Mouse (Mus musculus): ENCODE measurements around the gene Fam126a. TPM values are rescaled to one million over a fixed set of nuclear protein-coding genes. Genes with fewer than 3 reads are reported as not detected.

Gene Fam126a
- total RNA-seq, 1 experiment: 10.7 TPM

DNA sequence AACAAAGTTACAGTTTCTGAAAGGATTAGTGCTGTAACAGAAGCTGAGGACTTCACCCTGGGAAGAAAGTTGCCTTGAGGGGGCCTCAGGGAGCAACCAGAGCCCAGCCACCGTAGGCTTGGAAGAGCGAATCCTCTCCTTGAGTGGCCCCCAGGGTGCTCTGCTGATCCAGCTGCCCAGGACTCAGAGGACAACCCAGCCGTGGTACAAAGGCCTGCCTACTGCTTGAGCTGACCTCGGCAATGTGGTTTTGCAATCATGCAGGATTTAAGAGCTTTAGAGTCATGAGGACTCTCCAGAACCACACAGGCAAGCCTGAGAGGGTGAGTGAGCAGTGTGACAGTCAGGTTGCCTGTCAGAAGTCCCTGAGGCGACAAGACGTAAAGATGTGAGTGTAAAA lies 41.5 kb upstream of the Fam126a start:
- TF ChIP-seq HCFC1 (IDR thresholded peaks at IDR 0.05; ENCODE audit: borderline replicate concordance, insufficient read depth, low read length): no peak
- peaks cover 0 to 2% of the 10 kb centered on the region in 2 experiments; a peak in 1 of 4 replicates for H3K4me1 ChIP-seq (ENCODE audit: control insufficient read depth in 2 of 2, insufficient read depth in 2 of 2, low read length in 2 of 2, poor library complexity in 1 of 2)
- no peak overlapping the region for H3K27ac ChIP-seq (ENCODE audit: insufficient read depth, low read depth, low read length, poor library complexity, severe bottlenecking)
- H3K9me3 ChIP-seq (ENCODE audit: control insufficient read depth, insufficient read depth, low read depth, low read length): no peaks in the 10 kb centered on the region
- in situ Hi-C loops (cut with MboI; ENCODE audit: low sequenced_read_pairs in 2 of 2, unreplicated experiment in 2 of 2): no loop called here
- no peak overlapping the region for H3K4me3 ChIP-seq (ENCODE audit: insufficient read depth in 1 of 2, low read depth in 1 of 2, low read length in 2 of 2, poor library complexity in 1 of 2, severe bottlenecking in 1 of 2)
- H3K9ac ChIP-seq (ENCODE audit: insufficient read depth, low read depth, low read length, poor library complexity, severe bottlenecking): no peak overlapping the region
- DNase-seq (ENCODE audit: low read depth, low spot score): no peak
- no peaks in the 10 kb centered on the region for H3K36me3 ChIP-seq (ENCODE audit: control insufficient read depth, insufficient read depth, low read length, poor library complexity, severe bottlenecking)

DNA sequence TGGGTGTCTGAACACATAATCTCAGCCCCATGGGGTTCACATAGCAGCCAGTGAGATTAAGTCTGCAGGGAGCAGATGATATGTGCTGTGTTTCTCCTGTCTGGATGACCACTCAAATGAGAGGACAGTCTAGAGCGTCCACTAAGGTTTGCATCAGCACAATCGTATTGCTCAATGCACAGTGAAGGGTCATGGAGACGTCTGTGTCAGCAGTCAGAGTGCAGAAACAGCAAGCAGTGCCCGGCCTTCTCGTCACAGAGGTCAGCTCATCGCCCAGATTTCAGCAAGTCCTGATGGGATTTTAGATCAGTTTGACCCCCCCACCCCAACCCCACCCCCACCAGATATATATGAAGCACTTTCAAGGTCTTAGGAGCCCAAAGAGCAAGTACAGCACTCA lies 38.5 kb upstream of the Fam126a start:
- Histone ChIP-seq H3K36me3 (ENCODE audit: control insufficient read depth, insufficient read depth, low read length, poor library complexity, severe bottlenecking) (no peaks in the 10 kb centered on the region), H3K4me3 (ENCODE audit: insufficient read depth in 1 of 2, low read depth in 1 of 2, low read length in 2 of 2, poor library complexity in 1 of 2, severe bottlenecking in 1 of 2) (no peak overlapping the region), H3K4me1 (ENCODE audit: control insufficient read depth in 2 of 2, insufficient read depth in 2 of 2, low read length in 2 of 2, poor library complexity in 1 of 2) (peaks cover 0 to 5% of the 10 kb centered on the region in 2 experiments; a peak in 1 of 4 replicates), H3K27ac (ENCODE audit: insufficient read depth, low read depth, low read length, poor library complexity, severe bottlenecking) (no peak overlapping the region), H3K9me3 (ENCODE audit: control insufficient read depth, insufficient read depth, low read depth, low read length) (no peaks in the 10 kb centered on the region), H3K9ac (ENCODE audit: insufficient read depth, low read depth, low read length, poor library complexity, severe bottlenecking) (no peak overlapping the region)
- no peak for DNase-seq (ENCODE audit: low read depth, low spot score)
- TF ChIP-seq MAFK (IDR thresholded peaks at IDR 0.05; ENCODE audit: insufficient read depth, low read depth, low read length): no peak
- no peak for TF ChIP-seq CHD2 (IDR thresholded peaks at IDR 0.05; ENCODE audit: low read depth, low read length)
- no peak for TF ChIP-seq ZNF384 (IDR thresholded peaks at IDR 0.05; ENCODE audit: low read depth, low read length)
- TF ChIP-seq HCFC1 (IDR thresholded peaks at IDR 0.05; ENCODE audit: borderline replicate concordance, insufficient read depth, low read length): no peak
- no peak for TF ChIP-seq ZC3H11A (IDR thresholded peaks at IDR 0.05; ENCODE audit: borderline replicate concordance, low read depth, low read length)
- in situ Hi-C loops (cut with MboI; ENCODE audit: low sequenced_read_pairs in 2 of 2, unreplicated experiment in 2 of 2): no loop called here

DNA sequence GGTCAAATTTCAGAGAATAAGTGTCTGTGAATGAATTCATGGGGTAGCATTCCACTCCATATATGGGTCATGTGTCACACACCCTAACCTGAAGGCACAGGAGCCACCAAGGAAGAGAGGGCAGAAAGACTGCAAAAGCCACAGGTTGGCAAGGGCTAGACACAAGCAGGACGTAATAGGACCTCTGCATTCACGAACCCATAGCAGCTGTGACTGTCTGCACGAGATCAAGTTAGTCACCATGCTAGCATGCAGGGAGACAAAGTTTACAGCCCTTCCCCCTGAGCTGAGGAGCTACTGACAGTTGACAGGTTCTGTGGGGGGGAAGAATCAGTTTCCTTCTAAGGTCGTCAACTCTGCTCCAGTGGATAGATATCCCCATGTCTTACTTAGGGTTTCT lies 33.1 kb upstream of the Fam126a start:
- TF ChIP-seq CHD2 (IDR thresholded peaks at IDR 0.05; ENCODE audit: low read depth, low read length) (no peak), ZC3H11A (IDR thresholded peaks at IDR 0.05; ENCODE audit: borderline replicate concordance, low read depth, low read length) (no peak), MAFK (IDR thresholded peaks at IDR 0.05; ENCODE audit: insufficient read depth, low read depth, low read length) (no peak), HCFC1 (IDR thresholded peaks at IDR 0.05; ENCODE audit: borderline replicate concordance, insufficient read depth, low read length) (no peak), ZNF384 (IDR thresholded peaks at IDR 0.05; ENCODE audit: low read depth, low read length) (no peak)
- peaks cover 0 to 5% of the 10 kb centered on the region in 2 experiments; a peak in 1 of 4 replicates for H3K4me1 ChIP-seq (ENCODE audit: control insufficient read depth in 2 of 2, insufficient read depth in 2 of 2, low read length in 2 of 2, poor library complexity in 1 of 2)
- H3K9ac ChIP-seq (ENCODE audit: insufficient read depth, low read depth, low read length, poor library complexity, severe bottlenecking): no peak overlapping the region
- no peaks in the 10 kb centered on the region for H3K36me3 ChIP-seq (ENCODE audit: control insufficient read depth, insufficient read depth, low read length, poor library complexity, severe bottlenecking)
- in situ Hi-C loops (cut with MboI; ENCODE audit: low sequenced_read_pairs in 2 of 2, unreplicated experiment in 2 of 2): no loop called here
- H3K4me3 ChIP-seq (ENCODE audit: insufficient read depth in 1 of 2, low read depth in 1 of 2, low read length in 2 of 2, poor library complexity in 1 of 2, severe bottlenecking in 1 of 2): no peak overlapping the region
- no peak overlapping the region for H3K27ac ChIP-seq (ENCODE audit: insufficient read depth, low read depth, low read length, poor library complexity, severe bottlenecking)
- H3K9me3 ChIP-seq (ENCODE audit: control insufficient read depth, insufficient read depth, low read depth, low read length): no peaks in the 10 kb centered on the region
- no peak for DNase-seq (ENCODE audit: low read depth, low spot score)

DNA sequence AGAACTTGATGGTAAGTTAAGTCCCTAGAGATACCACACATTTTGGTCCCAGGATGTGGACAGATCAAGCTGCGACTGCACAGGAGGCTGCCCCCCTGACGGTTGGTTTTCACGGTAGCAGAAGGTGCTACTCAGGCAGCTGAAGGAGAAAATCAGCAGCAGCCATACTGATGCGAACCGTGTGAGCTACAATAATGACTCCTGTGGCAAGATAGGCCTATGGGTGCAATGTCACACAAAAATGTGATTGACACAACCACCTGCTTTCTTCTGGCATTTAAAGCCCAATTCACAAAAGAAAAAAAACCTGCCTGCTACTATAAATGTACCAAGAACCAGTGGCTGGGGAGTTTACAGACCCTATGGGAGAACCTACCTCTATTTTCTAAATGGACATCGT lies 32.5 kb upstream of the Fam126a start:
- in situ Hi-C loops (cut with MboI; ENCODE audit: low sequenced_read_pairs in 2 of 2, unreplicated experiment in 2 of 2): no loop called here
- H3K9ac ChIP-seq (ENCODE audit: insufficient read depth, low read depth, low read length, poor library complexity, severe bottlenecking): no peak overlapping the region
- H3K9me3 ChIP-seq (ENCODE audit: control insufficient read depth, insufficient read depth, low read depth, low read length): no peaks in the 10 kb centered on the region
- no peaks in the 10 kb centered on the region for H3K36me3 ChIP-seq (ENCODE audit: control insufficient read depth, insufficient read depth, low read length, poor library complexity, severe bottlenecking)
- H3K4me3 ChIP-seq (ENCODE audit: insufficient read depth in 1 of 2, low read depth in 1 of 2, low read length in 2 of 2, poor library complexity in 1 of 2, severe bottlenecking in 1 of 2): no peak overlapping the region
- peaks cover 0 to 5% of the 10 kb centered on the region in 2 experiments; a peak in 1 of 4 replicates for H3K4me1 ChIP-seq (ENCODE audit: control insufficient read depth in 2 of 2, insufficient read depth in 2 of 2, low read length in 2 of 2, poor library complexity in 1 of 2)
- no peak for DNase-seq (ENCODE audit: low read depth, low spot score)
- no peak overlapping the region for H3K27ac ChIP-seq (ENCODE audit: insufficient read depth, low read depth, low read length, poor library complexity, severe bottlenecking)
- TF ChIP-seq ZNF384 (IDR thresholded peaks at IDR 0.05; ENCODE audit: low read depth, low read length) (no peak), HCFC1 (IDR thresholded peaks at IDR 0.05; ENCODE audit: borderline replicate concordance, insufficient read depth, low read length) (no peak), CHD2 (IDR thresholded peaks at IDR 0.05; ENCODE audit: low read depth, low read length) (no peak), MAFK (IDR thresholded peaks at IDR 0.05; ENCODE audit: insufficient read depth, low read depth, low read length) (no peak), ZC3H11A (IDR thresholded peaks at IDR 0.05; ENCODE audit: borderline replicate concordance, low read depth, low read length) (no peak)

DNA sequence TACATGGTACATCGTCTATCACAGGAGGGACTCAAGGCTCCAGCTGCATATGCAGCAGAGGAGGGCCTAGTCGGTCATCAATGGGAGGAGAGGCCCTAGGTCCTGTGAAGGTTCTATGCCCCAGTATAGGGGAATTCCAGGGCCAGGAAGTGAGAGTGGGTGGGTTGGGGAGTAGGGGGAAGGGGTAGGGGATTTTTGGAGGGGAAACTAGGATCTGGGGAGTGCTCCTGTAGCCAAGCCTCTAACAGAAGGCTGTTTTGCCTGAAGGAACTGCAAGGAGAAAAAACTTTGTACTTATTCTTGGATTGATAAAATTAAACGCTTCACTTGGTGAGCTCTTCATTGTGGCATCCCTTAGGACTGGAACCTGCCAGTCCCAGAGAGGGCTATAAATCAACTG lies 30.5 kb upstream of the Fam126a start:
- Histone ChIP-seq H3K4me1 (ENCODE audit: control insufficient read depth in 2 of 2, insufficient read depth in 2 of 2, low read length in 2 of 2, poor library complexity in 1 of 2) (peaks cover 0 to 5% of the 10 kb centered on the region in 2 experiments; a peak in 1 of 4 replicates), H3K36me3 (ENCODE audit: control insufficient read depth, insufficient read depth, low read length, poor library complexity, severe bottlenecking) (no peaks in the 10 kb centered on the region), H3K9me3 (ENCODE audit: control insufficient read depth, insufficient read depth, low read depth, low read length) (no peaks in the 10 kb centered on the region), H3K4me3 (ENCODE audit: insufficient read depth in 1 of 2, low read depth in 1 of 2, low read length in 2 of 2, poor library complexity in 1 of 2, severe bottlenecking in 1 of 2) (no peak overlapping the region), H3K9ac (ENCODE audit: insufficient read depth, low read depth, low read length, poor library complexity, severe bottlenecking) (no peak overlapping the region), H3K27ac (ENCODE audit: insufficient read depth, low read depth, low read length, poor library complexity, severe bottlenecking) (no peak overlapping the region)
- no peak for DNase-seq (ENCODE audit: low read depth, low spot score)
- in situ Hi-C loops (cut with MboI; ENCODE audit: low sequenced_read_pairs in 2 of 2, unreplicated experiment in 2 of 2): no loop called here
- TF ChIP-seq ZNF384 (IDR thresholded peaks at IDR 0.05; ENCODE audit: low read depth, low read length): no peak
- TF ChIP-seq MAFK (IDR thresholded peaks at IDR 0.05; ENCODE audit: insufficient read depth, low read depth, low read length): no peak
